Mouse (Mus musculus): Measurements from ENCODE around the gene Ebf1. TPM values are rescaled to one million over a fixed set of nuclear protein-coding genes. Genes with fewer than 3 reads are reported as not detected.

The Ebf1 gene
- total and polyA plus RNA-seq, 3 experiments = 0.04 TPM; not detected in 2

DNA sequence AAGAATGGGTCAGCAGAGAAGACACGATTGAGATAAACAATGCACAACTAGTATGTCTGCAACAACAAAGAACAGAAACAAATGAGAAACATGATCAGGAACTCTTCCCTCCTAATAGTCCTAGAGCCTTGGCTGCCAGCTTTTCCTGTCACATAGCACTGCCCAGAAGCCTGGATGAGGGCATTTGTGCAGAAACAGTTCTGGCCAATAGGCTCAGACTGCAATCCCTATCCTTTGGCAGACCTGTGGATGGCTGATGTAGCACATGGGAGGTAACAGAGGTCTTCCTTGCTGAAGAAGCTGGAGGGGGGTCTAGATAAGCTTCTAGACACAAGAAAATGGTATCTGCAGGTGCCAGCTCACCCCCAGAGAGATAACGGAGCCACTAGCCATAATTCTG, 64.2 kb downstream of the Ebf1 start:
- Histone ChIP-seq H3K79me2 (ENCODE audit: control insufficient read depth, insufficient read depth, low read length, poor library complexity) (no peaks in the 10 kb centered on the region), H3K9me3 (replicated peaks; ENCODE audit: insufficient read depth, low read length) (no peaks in the 10 kb centered on the region), H3K27me3 (ENCODE audit: control insufficient read depth in 1 of 2, insufficient read depth in 2 of 2, low read length in 2 of 2) (no peaks in the 10 kb centered on the region; a peak in 1 of 4 replicates), H3K4me1 (ENCODE audit: control insufficient read depth in 1 of 2, insufficient read depth in 2 of 2, low read length in 2 of 2) (no peaks in the 10 kb centered on the region), H3K9ac (ENCODE audit: control insufficient read depth, low read depth, low read length, poor library complexity, severe bottlenecking) (no peak overlapping the region), H3K4me3 (ENCODE audit: control insufficient read depth in 1 of 2, insufficient read depth in 1 of 2, low read depth in 2 of 2, low read length in 2 of 2) (no peak overlapping the region), H3K27ac (ENCODE audit: control insufficient read depth, low read depth, low read length) (no peak overlapping the region), H3K36me3 (ENCODE audit: control insufficient read depth in 1 of 2, insufficient read depth in 2 of 2, low read length in 2 of 2) (no peaks in the 10 kb centered on the region)
- no peak for TF ChIP-seq ELF1 (IDR thresholded peaks at IDR 0.05; ENCODE audit: low read depth, low read length)
- no peak for TF ChIP-seq MAFK (IDR thresholded peaks at IDR 0.05; ENCODE audit: borderline replicate concordance, low read depth, low read length)
- no peak for TF ChIP-seq ETS1 (IDR thresholded peaks at IDR 0.05; ENCODE audit: low read depth, low read length)
- TF ChIP-seq SIN3A (IDR thresholded peaks at IDR 0.05; ENCODE audit: low read length) = no peak
- TF ChIP-seq ZNF384 (IDR thresholded peaks at IDR 0.05; ENCODE audit: low read depth, low read length) = no peak
- no peak for TF ChIP-seq KAT2A (conservative IDR thresholded peaks at IDR 0.05; ENCODE audit: low read depth, low read length)
- no peak for TF ChIP-seq E2F4 (IDR thresholded peaks at IDR 0.05; ENCODE audit: borderline replicate concordance, low read depth, low read length)
- no peak for TF ChIP-seq TBP (IDR thresholded peaks at IDR 0.05; ENCODE audit: low read depth, low read length)
- TF ChIP-seq TAL1 (IDR thresholded peaks at IDR 0.05; ENCODE audit: low read length) = no peak
- DNase-seq (ENCODE audit: low read depth, low spot score) = no peak

DNA sequence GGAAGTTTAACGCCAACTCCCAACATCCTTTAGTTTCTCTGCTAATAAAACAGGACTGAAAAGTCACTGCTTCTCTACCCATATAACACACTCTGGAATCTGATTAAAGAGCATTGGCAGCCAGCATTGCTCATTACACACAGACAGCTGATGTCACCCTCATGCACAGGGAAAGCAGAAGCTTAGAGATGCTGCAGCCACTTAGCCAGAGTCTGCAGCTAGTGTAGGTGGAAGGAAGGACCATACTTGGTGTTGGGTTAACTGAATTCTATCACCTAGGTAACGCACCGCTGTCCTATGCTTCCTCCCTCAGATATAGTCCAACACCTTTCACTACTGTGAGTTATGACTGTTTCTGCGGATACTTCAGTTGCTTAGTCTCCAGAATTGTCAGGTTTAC, 64.9 kb downstream of the Ebf1 start:
- TF ChIP-seq GABPA (IDR thresholded peaks at IDR 0.05; ENCODE audit: low read depth, low read length) (no peak), BHLHE40 (IDR thresholded peaks at IDR 0.05; ENCODE audit: borderline replicate concordance, low read depth, low read length) (no peak), NELFE (IDR thresholded peaks at IDR 0.05; ENCODE audit: low read depth, low read length) (no peak)
- Histone ChIP-seq H3K4me1 (ENCODE audit: control insufficient read depth in 1 of 2, insufficient read depth in 2 of 2, low read length in 2 of 2) (no peaks in the 10 kb centered on the region), H3K4me3 (ENCODE audit: control insufficient read depth in 1 of 2, insufficient read depth in 1 of 2, low read depth in 2 of 2, low read length in 2 of 2) (no peak overlapping the region), H3K27ac (ENCODE audit: control insufficient read depth, low read depth, low read length) (no peak overlapping the region), H3K9me3 (replicated peaks; ENCODE audit: insufficient read depth, low read length) (no peaks in the 10 kb centered on the region), H3K79me2 (ENCODE audit: control insufficient read depth, insufficient read depth, low read length, poor library complexity) (no peaks in the 10 kb centered on the region), H3K9ac (ENCODE audit: control insufficient read depth, low read depth, low read length, poor library complexity, severe bottlenecking) (no peak overlapping the region), H3K36me3 (ENCODE audit: control insufficient read depth in 1 of 2, insufficient read depth in 2 of 2, low read length in 2 of 2) (no peaks in the 10 kb centered on the region), H3K27me3 (ENCODE audit: control insufficient read depth in 1 of 2, insufficient read depth in 2 of 2, low read length in 2 of 2) (no peaks in the 10 kb centered on the region; a peak in 1 of 4 replicates)
- DNase-seq (ENCODE audit: low read depth, low spot score) = no peak

DNA sequence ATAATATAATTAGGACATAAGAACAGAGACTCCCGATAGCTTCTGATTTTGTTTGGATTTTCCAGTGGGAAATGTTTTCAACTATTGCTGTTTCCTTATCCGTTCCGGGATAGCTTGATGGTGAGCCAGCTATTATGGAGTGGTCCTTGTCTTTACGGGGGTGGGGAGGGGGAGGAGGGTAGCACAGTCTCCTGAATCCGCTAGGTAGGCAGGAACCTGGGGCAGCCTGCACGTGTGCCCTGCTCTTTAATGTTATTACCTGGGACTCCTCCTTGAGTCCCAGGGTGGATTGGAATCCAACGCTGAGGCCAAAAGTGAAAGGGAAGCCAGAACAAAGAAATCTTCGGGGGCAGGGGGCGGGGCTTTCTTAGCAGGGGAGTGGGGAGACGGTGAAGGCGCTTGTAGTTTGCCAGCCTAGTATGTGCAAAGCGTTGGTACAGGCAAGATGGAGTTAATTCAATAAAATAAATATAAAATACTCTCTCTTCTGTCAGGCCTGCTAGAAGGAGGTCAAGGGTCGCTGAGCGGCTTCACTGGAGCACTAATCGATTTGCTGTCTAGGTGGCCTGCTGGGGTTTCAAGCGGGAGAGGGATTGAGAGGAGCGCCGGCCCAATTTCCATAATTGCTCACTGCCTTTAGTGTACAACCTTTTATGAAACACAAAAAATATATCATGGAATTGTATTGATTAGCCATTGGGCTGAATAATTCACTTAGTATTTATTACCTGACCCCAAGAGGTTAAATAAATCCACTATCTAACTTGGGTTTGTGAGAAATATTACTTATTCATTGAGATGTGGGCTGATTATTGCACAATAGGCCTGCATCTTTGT, 65.8 kb downstream of the Ebf1 start:
- no peaks in the 10 kb centered on the region for H3K4me1 ChIP-seq (ENCODE audit: control insufficient read depth in 1 of 2, insufficient read depth in 2 of 2, low read length in 2 of 2)
- no peak overlapping the region for H3K9ac ChIP-seq (ENCODE audit: control insufficient read depth, low read depth, low read length, poor library complexity, severe bottlenecking)
- no peaks in the 10 kb centered on the region for H3K79me2 ChIP-seq (ENCODE audit: control insufficient read depth, insufficient read depth, low read length, poor library complexity)
- H3K9me3 ChIP-seq (replicated peaks; ENCODE audit: insufficient read depth, low read length) = no peaks in the 10 kb centered on the region
- no peak overlapping the region for H3K27ac ChIP-seq (ENCODE audit: control insufficient read depth, low read depth, low read length)
- no peak overlapping the region for H3K4me3 ChIP-seq (ENCODE audit: control insufficient read depth in 1 of 2, insufficient read depth in 1 of 2, low read depth in 2 of 2, low read length in 2 of 2)
- TF ChIP-seq ETS1 (IDR thresholded peaks at IDR 0.05; ENCODE audit: low read depth, low read length) (no peak), USF1 (IDR thresholded peaks at IDR 0.05; ENCODE audit: low read depth, low read length) (no peak), BHLHE40 (IDR thresholded peaks at IDR 0.05; ENCODE audit: borderline replicate concordance, low read depth, low read length) (no peak), CTCF (IDR thresholded peaks at IDR 0.05 in 2 of 3, conservative IDR thresholded peaks at IDR 0.05 in 1 of 3; ENCODE audit: control insufficient read depth in 1 of 3, insufficient read depth in 1 of 3, low read depth in 2 of 3, low read length in 3 of 3, poor library complexity in 1 of 3, severe bottlenecking in 1 of 3) (no peak), POLR2A (IDR thresholded peaks at IDR 0.05; ENCODE audit: control insufficient read depth in 1 of 2, insufficient read depth in 1 of 2, low read depth in 1 of 2, low read length in 2 of 2, poor library complexity in 1 of 2) (no peak), UBTF (IDR thresholded peaks at IDR 0.05; ENCODE audit: borderline replicate concordance, insufficient read depth, low read depth, low read length) (no peak), ZC3H11A (IDR thresholded peaks at IDR 0.05; ENCODE audit: low read depth, low read length) (no peak), ZKSCAN1 (IDR thresholded peaks at IDR 0.05; ENCODE audit: low read depth, low read length) (no peak), HCFC1 (IDR thresholded peaks at IDR 0.05; ENCODE audit: low read depth, low read length) (no peak), MAFK (IDR thresholded peaks at IDR 0.05; ENCODE audit: borderline replicate concordance, low read depth, low read length) (no peak), GABPA (IDR thresholded peaks at IDR 0.05; ENCODE audit: low read depth, low read length) (no peak), RCOR1 (IDR thresholded peaks at IDR 0.05; ENCODE audit: low read depth, low read length) (no peak), KAT2A (conservative IDR thresholded peaks at IDR 0.05; ENCODE audit: low read depth, low read length) (no peak), SIN3A (IDR thresholded peaks at IDR 0.05; ENCODE audit: low read length) (no peak), JUND (IDR thresholded peaks at IDR 0.05; ENCODE audit: low read depth, low read length) (no peak), MYB (IDR thresholded peaks at IDR 0.05; ENCODE audit: low read depth, low read length) (no peak), MAZ (IDR thresholded peaks at IDR 0.05; ENCODE audit: low read depth, low read length) (no peak), ZNF384 (IDR thresholded peaks at IDR 0.05; ENCODE audit: low read depth, low read length) (no peak), POLR2AphosphoS5 (IDR thresholded peaks at IDR 0.05; ENCODE audit: borderline replicate concordance, low read depth, low read length) (no peak)
- DNase-seq (ENCODE audit: low read depth, low spot score) = no peak
- no peaks in the 10 kb centered on the region for H3K36me3 ChIP-seq (ENCODE audit: control insufficient read depth in 1 of 2, insufficient read depth in 2 of 2, low read length in 2 of 2)
- H3K27me3 ChIP-seq (ENCODE audit: control insufficient read depth in 1 of 2, insufficient read depth in 2 of 2, low read length in 2 of 2) = no peaks in the 10 kb centered on the region; a peak in 1 of 4 replicates

Measured in MEL (cell line).